Mouse (Mus musculus) neural tube, embryonic 13.5 days (tissue): ENCODE data around the gene Alas2. TPM values are rescaled to one million over a fixed set of nuclear protein-coding genes. Genes with fewer than 3 reads are reported as not detected.

Source experiments
- ATAC-seq: fragments of 200-750 bp; cut with Nextera tagmentation; 2 replicates; pipeline ENCODE4 v1.8.0; 2017; ENCODE audit warnings: low read depth, mild to moderate bottlenecking, moderate TSS enrichment, moderate library complexity
- H3K27ac ChIP-seq: fragments of 300-500 bp; sonication (generic); replicated peaks from 2 replicates; pipeline ENCODE4 v1.5.1; 2015; ENCODE audit warnings: moderate library complexity, mild to moderate bottlenecking, inconsistent platforms
- H3K27me3 ChIP-seq: fragments of 300-500 bp; sonication (generic); 2 replicates; pipeline ENCODE4 v1.6.1; 2015; ENCODE audit warnings: mild to moderate bottlenecking, inconsistent platforms
- H3K36me3 ChIP-seq: fragments of 300-500 bp; sonication (generic); 2 replicates; pipeline ENCODE4 v1.6.1; 2015; ENCODE audit warnings: mild to moderate bottlenecking, inconsistent platforms
- H3K4me1 ChIP-seq: fragments of 300-500 bp; sonication (generic); replicated peaks from 2 replicates; pipeline ENCODE4 v1.6.1; 2015; ENCODE audit warnings: inconsistent platforms
- H3K4me2 ChIP-seq: fragments of 300-500 bp; sonication (generic); 2 replicates; pipeline ENCODE4 v1.6.1; 2015; ENCODE audit warnings: inconsistent platforms, mild to moderate bottlenecking, moderate library complexity
- H3K4me3 ChIP-seq: fragments of 300-500 bp; sonication (generic); 2 replicates; pipeline ENCODE4 v1.5.1; 2015; ENCODE audit warnings: mild to moderate bottlenecking, inconsistent platforms
- H3K9ac ChIP-seq: fragments of 300-500 bp; sonication (generic); 2 replicates; pipeline ENCODE4 v1.6.1; 2015; ENCODE audit warnings: moderate library complexity, mild to moderate bottlenecking, inconsistent platforms
- H3K9me3 ChIP-seq: fragments of 300-500 bp; sonication (generic); 2 replicates; pipeline ENCODE4 v1.6.1; 2016; ENCODE audit warnings: inconsistent platforms
- WGBS: fragments of 180-500 bp; shearing (Covaris S2); methylation state at CpG from one replicate; pipeline ENCODE4 v1.1.7; 2015; 5-methylcytosine and 5-hydroxymethylcytosine counted together
- microRNA-seq: library from miRNA; unstranded; fragments of <30 nt; microRNA quantifications from one replicate; pipeline ENCODE4, GENCODE M21; 2016
- polyA plus RNA-seq: library from polyadenylated mRNA; unstranded; fragments of >200 nt; fragmentation: Nextera tagmentation; extraction: Ambion mirVana; gene quantifications from 2 replicates; pipeline ENCODE4 v1.2.1, GENCODE M21; 2015

The Alas2 gene
- polyA plus RNA-seq, 1 experiment from 2014 or later, result 20.9 TPM

GRCm38 (mm10) chrX:150581921-150582320 lies 34.7 kb downstream of the Alas2 start:
- H3K4me1 ChIP-seq, result 0 out of 2 replicates have a peak, but pooled peaks cover 4% of the 10 kb centered on the region
- H3K27me3 ChIP-seq, result no peaks in the 10 kb centered on the region
- H3K4me2 ChIP-seq, result no peak overlapping the region
- H3K4me3 ChIP-seq, result no peak overlapping the region
- ATAC-seq, result no peak
- no peak overlapping the region for H3K27ac ChIP-seq
- H3K9ac ChIP-seq, result no peak overlapping the region
- H3K9me3 ChIP-seq, result no peaks in the 10 kb centered on the region
- H3K36me3 ChIP-seq, result peaks cover 31% of the 10 kb centered on the region

DNA sequence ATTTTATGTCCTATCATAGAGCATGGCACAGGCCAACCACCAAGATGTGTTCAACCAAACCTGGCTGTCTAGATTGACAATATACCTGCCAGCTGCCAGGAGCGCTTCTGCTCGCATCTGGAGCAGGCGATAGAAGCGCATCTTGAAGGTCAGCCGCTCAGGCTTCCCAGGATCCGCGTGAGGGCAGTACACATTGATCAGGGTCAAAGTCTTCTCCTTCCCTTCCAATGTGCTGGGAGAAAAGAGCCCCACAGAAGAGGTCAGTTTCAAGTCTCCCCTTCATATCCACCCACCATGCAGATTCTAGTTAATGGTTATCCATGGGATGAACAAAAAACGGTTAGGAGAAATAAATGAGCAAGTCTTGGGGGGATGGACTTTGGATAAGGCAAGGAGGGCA lies 37.9 kb downstream of the Alas2 start:
- H3K4me3 ChIP-seq, result no peak overlapping the region
- no peak overlapping the region for H3K27ac ChIP-seq
- H3K4me1 ChIP-seq, result 0 out of 2 replicates have a peak, but pooled peaks cover 8% of the 10 kb centered on the region
- no peaks in the 10 kb centered on the region for H3K9me3 ChIP-seq
- no peaks in the 10 kb centered on the region for H3K27me3 ChIP-seq
- H3K9ac ChIP-seq, result no peak overlapping the region
- ATAC-seq, result no peak
- 94% methylated on average over 8 of the region's 8 CpGs for WGBS
- H3K36me3 ChIP-seq, result peaks cover 31% of the 10 kb centered on the region
- no peak overlapping the region for H3K4me2 ChIP-seq

DNA sequence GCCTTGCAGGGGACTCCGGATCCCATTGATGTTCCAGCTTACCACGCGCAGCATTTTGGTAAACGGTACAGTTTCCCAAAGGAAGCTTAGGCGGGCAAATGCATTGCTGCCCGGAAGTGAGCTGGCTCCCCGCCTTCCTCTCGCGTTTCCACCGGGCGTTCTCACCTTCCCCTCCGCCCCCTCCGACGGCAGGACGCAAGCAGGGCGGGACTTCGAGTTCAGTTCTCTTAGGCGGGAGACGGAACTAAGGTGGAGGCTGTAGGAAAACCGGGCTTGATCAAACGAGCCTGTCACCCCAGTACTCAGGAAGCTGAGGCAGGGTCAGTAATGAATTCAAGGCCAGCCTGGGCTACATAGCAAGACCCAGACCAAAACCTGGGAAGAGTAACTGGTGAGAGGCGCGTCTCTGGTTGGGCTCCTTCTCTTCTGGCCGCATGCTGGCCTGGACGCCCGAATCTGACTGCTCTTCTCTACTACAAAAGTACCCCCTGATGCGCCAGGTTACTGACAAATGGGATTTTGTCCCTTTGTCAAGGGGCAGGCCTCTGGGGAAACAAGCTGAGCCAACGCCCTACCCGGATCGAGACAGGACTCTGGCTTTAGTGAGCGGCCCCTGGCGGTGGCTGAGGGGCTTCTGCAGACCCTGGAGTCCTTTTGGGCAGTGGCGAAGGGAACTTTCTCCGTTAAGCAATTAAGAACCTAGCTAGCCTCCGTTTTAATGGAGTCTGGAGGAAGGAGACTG lies 41.0 kb downstream of the Alas2 start, which contains the start of gene Pfkfb1:
Gene Pfkfb1, plus strand, starts transcription at position 207 of the 742 bp plus-strand sequence.
- WGBS, result 19% methylated on average over 35 of the region's 35 CpGs
- H3K4me2 ChIP-seq, result peak within 1 kb of the TSS; percentile 59
- ATAC-seq, result peak; percentile 96
- H3K4me1 ChIP-seq, result 0 out of 2 replicates have a peak, but pooled peaks cover 8% of the 10 kb centered on the region
- H3K4me3 ChIP-seq, result peak within 1 kb of the TSS; percentile 51
- H3K9ac ChIP-seq, result peak within 1 kb of the TSS; percentile 76
- H3K27me3 ChIP-seq, result peaks cover 4% of the 10 kb centered on the region; the same call in 1 of the 2 replicates
- peaks cover 18% of the 10 kb centered on the region for H3K36me3 ChIP-seq
- H3K27ac ChIP-seq, result peak within 1 kb of the TSS; percentile 83
- H3K9me3 ChIP-seq, result no peaks in the 10 kb centered on the region

GRCm38 (mm10) chrX:150589696-150590095 lies 42.5 kb downstream of the Alas2 start, which contains the start of gene Apex2:
Apex2 (minus strand) TSS chrX:150589868.
- Histone ChIP-seq H3K9me3 (no peaks in the 10 kb centered on the region), H3K36me3 (peaks cover 12% of the 10 kb centered on the region), H3K4me3 (peak within 1 kb of the TSS; percentile 51), H3K4me1 (0 out of 2 replicates have a peak, but pooled peaks cover 8% of the 10 kb centered on the region), H3K9ac (no peak within 1 kb of the TSS), H3K27ac (no peak within 1 kb of the TSS), H3K4me2 (peak within 1 kb of the TSS; percentile 59), H3K27me3 (peaks cover 4% of the 10 kb centered on the region; the same call in 1 of the 2 replicates)
- ATAC-seq, result no peak
- WGBS, result 75% methylated on average over 5 of the region's 5 CpGs

DNA sequence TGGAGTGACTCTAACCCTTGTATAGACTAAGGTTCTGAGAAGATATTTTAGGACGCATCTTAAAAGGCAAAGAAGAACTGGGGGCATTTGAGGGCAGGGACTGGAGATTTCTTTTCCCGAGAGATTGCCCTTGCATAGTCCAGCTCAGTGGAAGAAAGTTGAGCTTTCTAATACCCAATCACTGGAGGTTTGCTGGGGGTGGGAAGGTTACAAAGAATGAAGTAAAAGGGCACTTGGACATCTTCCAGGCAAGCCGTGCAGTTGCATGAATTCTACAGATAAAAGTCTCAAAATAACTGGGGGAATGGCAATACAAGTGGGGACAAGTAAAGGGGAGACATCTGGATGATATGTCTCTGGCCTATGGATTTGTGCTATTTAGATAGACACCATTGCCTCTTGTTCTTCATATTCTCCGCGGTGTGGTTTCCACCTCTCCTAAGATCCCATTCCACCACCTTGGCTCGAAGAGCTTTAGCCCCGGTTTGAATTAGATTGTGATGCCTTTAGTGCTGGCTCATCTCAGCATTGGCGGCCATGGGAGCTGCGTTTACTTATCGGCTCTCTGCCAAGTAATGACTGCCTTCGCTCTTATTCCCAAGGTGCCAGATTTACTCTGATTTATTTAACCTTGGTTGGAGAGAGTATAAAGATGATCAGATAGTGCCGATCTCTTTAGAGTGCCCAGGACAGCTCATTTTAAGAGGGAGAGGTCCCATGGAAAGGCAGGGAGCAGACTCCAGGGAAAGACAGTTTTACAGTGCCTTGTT lies 46.3 kb downstream of the Alas2 start:
- no peak for ATAC-seq
- Histone ChIP-seq H3K27me3 (peaks cover 4% of the 10 kb centered on the region; the same call in 1 of the 2 replicates), H3K4me1 (no peaks in the 10 kb centered on the region), H3K4me2 (no peak overlapping the region), H3K27ac (no peak overlapping the region), H3K36me3 (no peaks in the 10 kb centered on the region), H3K9ac (no peak overlapping the region), H3K4me3 (no peak overlapping the region), H3K9me3 (no peaks in the 10 kb centered on the region)
- WGBS, result 79% methylated on average over 12 of the region's 12 CpGs

DNA sequence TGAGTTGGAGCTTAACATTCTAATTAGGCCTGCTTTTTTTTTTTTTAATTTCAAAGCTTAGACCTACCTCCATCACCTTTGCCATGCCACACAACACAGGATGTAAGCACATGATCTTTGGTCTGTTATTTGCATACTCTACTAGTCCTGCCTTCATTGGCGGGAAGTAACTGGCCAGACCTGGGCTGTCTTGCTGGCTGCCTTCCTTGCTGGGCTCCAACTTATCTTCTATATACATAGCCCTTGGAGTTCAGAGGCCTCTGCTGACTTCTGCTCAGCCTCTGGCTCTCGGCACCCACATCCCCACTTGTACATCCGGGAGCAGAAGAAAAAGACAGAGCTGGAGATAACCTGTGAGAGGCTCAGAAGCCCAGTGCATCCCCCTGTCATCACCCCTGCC lies 47.0 kb downstream of the Alas2 start:
- Histone ChIP-seq H3K4me3 (no peak overlapping the region), H3K4me1 (no peaks in the 10 kb centered on the region), H3K9ac (no peak overlapping the region), H3K27ac (no peak overlapping the region), H3K9me3 (no peaks in the 10 kb centered on the region), H3K27me3 (peaks cover 4% of the 10 kb centered on the region; the same call in 1 of the 2 replicates), H3K4me2 (no peak overlapping the region), H3K36me3 (no peaks in the 10 kb centered on the region)
- no peak for ATAC-seq
- WGBS, result 89% methylated on average over 3 of the region's 3 CpGs

DNA sequence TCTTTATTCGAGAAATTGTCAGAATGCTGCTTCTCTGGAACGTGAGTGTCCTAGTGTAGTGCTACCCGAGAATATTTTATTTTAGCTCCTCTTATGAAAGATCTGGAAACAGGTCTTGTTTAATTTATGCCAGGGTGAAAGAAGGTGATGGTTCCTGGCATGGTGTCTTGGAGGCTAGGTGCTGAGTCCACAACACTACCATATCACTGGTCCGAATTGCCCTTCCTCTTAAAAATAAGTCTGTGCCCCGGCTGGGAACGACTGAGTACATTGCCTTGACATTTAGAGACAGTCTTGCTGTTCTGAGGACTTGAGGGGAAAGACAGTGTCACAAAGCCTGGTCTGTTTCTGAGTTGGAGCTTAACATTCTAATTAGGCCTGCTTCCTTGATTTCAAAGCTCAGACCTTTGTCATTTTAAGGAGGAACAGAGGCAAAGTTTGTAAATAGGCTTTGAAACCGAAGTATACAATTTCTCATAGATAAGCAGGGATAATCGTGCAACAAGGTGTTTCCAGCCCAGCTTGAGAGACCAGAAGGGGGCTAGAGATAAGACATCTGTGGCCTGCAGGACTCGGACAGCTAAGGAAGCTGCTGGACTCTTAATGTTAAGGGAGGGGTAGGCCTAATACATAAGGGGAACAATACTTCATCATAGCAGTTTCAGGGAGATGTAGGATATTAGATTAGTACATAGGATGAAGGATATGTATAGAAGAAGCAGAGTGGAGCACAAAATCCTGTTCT lies 48.0 kb downstream of the Alas2 start:
- Histone ChIP-seq H3K27me3 (peaks cover 4% of the 10 kb centered on the region; the same call in 1 of the 2 replicates), H3K36me3 (no peaks in the 10 kb centered on the region), H3K4me2 (no peak overlapping the region), H3K4me3 (no peak overlapping the region), H3K4me1 (no peaks in the 10 kb centered on the region), H3K9me3 (no peaks in the 10 kb centered on the region), H3K9ac (no peak overlapping the region), H3K27ac (no peak overlapping the region)
- 85% methylated on average over 9 of the region's 9 CpGs for WGBS
- no peak for ATAC-seq

- Histone ChIP-seq H3K36me3 (no peaks in the 10 kb centered on the region), H3K27ac (no peak overlapping the region), H3K4me3 (no peak overlapping the region), H3K4me2 (no peak overlapping the region), H3K9me3 (no peaks in the 10 kb centered on the region), H3K9ac (no peak overlapping the region), H3K27me3 (peaks cover 3% of the 10 kb centered on the region; the same call in 1 of the 2 replicates), H3K4me1 (no peaks in the 10 kb centered on the region)
- no peak for ATAC-seq
- 83% methylated on average over 2 of the region's 2 CpGs for WGBS
Observed at GRCm38 (mm10) chrX:150598882-150599281, 51.7 kb downstream of the Alas2 start.

Small RNAs within 50 kb of the gene (microRNA-seq; reads per million reads assigned to microRNA genes)
- not detected for gene Mir3620

Other genes starting within 250 kb of the Alas2 start
- gene Tmem29, start 88.2 kb upstream of the Alas2 start, polyA plus RNA-seq, result 68.8 and 76.4 TPM in 2 replicates
- gene Pfkfb1, start 40.9 kb downstream of the Alas2 start, polyA plus RNA-seq, result 3.0 and 3.6 TPM in 2 replicates
- 17.7 and 18.2 TPM in 2 replicates for gene Apex2, start 42.5 kb downstream of the Alas2 start, polyA plus RNA-seq
- 57.2 and 58.9 TPM in 2 replicates for gene Tro, start 110.2 kb downstream of the Alas2 start, polyA plus RNA-seq